Mouse (Mus musculus) monocyte, adult 5-6 weeks (primary cell): ENCODE measurements around the gene Pofut2. TPM values are rescaled to one million over a fixed set of nuclear protein-coding genes. Genes with fewer than 3 reads are reported as not detected.
"Not testable (repeated sequence)": the region's sequence is repeated elsewhere in the genome, so short reads cannot be mapped to it uniquely, and the experiment has no call there.

ENCODE experiments used
- ATAC-seq: fragments of 153-309, 156-312 bp; replicated peaks from 2 replicates; pipeline ENCODE4 v1.8.0; 2017; ENCODE audit warnings: mild to moderate bottlenecking; ENCODE audit not compliant: low TSS enrichment, insufficient number of reproducible peaks, severe bottlenecking, poor library complexity, low FRiP score
- total RNA-seq: library from RNA; stranded (forward); fragments of 200-1000, 200-491, 200-594 nt; gene quantifications from 3 replicates; pipeline ENCODE4 v1.2.3, GENCODE M21; 2017

The Pofut2 gene
- total RNA-seq, 1 experiment from 2014 or later = 16.3 TPM

GRCm38 (mm10) chr10:77255676-77256075 is 3.3 kb upstream of the Pofut2 start:
- ATAC-seq = no peak

DNA sequence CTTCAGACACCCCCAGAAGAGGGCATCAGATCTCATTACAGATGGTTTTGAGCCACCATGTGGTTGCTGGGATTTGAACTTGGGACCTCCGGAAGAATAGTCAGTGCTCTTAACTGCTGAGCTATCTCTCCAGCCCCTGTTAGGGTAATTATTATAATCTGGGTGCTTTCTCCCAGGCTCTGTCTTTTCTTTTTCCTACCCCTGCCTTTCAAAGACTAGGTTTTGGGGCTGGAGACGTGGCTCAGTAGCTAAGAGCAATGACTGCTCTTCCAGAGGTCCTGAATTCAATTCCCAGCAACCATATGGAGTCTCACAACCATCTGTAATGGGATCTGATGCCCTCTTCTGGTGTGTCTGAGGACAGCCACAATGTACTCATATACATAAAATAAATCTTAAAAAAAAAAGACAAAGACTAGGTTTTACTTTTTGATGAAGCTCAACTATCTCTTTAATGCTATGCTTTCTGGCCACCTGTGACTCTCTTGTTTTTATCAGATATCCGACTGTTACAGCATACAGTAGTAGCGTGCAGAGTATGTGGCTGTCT is 902 bp upstream of the Pofut2 start:
- no peak for ATAC-seq

- no peak for ATAC-seq
Measured at GRCm38 (mm10) chr10:77260166-77260875, 1.3 kb downstream of the Pofut2 start.

- peak; percentile 70 for ATAC-seq
Measured at GRCm38 (mm10) chr10:77266281-77266680, 7.3 kb downstream of the Pofut2 start.

DNA sequence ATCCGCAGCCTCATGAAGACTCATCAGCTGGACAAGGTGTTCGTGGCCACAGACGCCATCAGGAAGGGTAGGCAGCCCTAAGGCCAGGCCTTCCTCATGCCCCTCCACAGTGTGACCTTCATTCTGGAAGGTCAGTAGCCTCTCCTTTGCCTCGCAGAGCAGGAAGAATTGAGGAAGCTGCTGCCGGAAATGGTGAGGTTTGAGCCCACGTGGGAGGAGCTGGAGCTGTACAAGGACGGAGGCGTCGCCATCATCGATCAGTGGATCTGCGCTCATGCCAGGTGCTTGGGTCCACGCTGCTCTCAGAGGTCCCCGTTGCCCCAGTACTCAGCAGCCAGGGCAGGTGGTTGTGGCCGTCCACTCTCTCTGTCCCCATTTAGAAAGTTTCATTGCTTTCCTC is 8.0 kb downstream of the Pofut2 start:
- 0 out of 2 replicates have a peak, but pooled peaks have one; percentile 5 for ATAC-seq

- no peak for ATAC-seq
Measured at GRCm38 (mm10) chr10:77269129-77269528, 10.1 kb downstream of the Pofut2 start.

DNA sequence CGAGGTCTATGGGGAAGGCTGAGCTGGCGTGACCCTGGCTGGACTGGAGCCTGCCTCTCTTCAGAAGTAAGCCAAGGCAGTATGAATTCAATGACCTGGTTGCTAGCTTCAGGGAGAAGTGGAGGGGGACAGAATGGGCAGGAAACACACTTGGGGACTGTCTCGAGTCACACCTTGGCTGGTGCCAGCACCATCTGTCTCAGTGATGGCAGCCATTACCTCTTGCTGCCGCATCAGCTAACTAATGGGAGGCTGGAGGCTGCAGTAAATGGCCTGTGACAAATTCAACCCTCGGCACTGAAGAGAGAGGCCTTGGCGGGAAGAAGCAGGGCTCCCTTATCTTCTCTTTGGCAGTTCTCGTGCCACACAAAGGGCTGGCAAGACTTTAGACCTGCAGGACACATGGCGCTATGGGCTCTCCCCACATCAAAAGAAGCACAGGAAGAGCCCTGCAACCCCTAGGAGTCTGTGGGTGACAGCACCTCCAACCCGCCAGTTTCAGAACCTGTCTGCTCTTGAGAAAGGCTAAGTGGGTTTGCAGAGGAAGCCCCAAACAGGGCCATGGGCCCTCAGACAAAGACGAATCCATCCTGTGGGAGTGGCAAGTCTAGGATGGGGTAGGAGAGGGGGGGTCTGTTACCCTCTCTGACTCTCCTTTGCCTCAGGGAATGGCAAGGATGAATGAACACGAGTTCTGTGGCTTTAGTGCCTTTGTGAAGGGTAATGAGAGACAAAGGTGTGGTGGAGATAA is 14.1 kb downstream of the Pofut2 start:
- ATAC-seq = no peak

DNA sequence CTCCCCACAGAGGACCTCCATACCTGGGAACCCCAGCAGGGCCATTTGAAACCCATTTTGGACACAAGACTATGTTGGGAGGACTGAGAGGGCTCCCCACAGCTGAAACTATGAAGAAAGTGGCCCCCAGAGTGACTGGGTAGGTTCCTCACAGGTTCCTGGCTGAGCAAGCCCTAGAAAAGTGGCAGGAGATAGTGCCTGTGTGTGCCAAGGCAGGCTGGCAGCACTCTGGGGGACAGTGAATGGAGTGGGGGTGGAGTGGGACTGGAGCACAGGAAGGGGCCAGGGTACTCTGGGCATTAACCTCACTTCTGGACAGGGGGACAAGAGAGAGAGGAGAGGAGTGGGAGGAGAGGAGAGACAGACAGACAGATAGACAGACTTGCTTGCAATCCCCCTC is 14.8 kb downstream of the Pofut2 start:
- ATAC-seq = no peak

GRCm38 (mm10) chr10:77282085-77282484 is 23.1 kb downstream of the Pofut2 start:
- ATAC-seq = not testable (repeated sequence)

- ATAC-seq = peak; percentile 73
Measured at GRCm38 (mm10) chr10:77282822-77283221, 23.8 kb downstream of the Pofut2 start.

DNA sequence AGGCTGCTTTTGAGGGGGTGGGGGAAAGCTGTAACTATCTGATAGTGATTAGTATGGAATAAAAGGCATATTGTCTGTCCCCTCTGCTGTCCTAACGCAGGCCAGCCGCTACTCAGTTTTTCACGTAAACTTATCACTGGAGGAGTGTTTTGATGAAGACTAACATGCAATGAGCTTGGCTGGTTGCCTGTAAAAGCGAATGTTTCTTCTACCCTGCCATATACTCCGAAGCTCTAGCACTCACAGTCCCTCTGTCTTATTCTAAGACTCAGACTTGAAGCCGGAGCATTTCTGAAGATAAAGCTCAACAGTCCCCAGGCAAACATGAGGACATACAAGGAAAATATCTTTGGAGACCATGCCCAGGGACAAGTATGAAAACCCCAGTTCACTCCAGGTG is 25.8 kb downstream of the Pofut2 start:
- ATAC-seq = no peak

- ATAC-seq = no peak
Measured at GRCm38 (mm10) chr10:77287626-77288025, 28.6 kb downstream of the Pofut2 start.

- ATAC-seq = no peak
Measured at GRCm38 (mm10) chr10:77288639-77289195, 29.7 kb downstream of the Pofut2 start.

DNA sequence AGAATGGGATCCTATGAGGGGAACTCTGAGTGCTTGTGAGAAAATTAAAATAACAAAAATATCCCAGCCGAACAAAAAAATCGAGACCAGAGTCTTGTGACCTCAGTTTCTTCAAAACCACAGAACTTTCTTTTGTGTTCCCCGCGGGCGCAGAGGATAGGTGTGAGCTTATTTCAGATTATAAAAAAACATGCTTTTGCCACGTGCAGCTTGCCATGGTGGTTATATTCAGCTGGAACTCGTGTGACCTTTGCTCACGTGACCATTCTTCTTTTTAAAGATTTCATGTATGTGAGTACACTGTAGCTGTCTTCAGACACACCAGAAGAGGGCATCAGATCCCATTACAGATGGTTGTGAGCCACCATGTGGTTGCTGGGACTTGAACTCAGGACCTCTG is 30.5 kb downstream of the Pofut2 start:
- no peak for ATAC-seq

DNA sequence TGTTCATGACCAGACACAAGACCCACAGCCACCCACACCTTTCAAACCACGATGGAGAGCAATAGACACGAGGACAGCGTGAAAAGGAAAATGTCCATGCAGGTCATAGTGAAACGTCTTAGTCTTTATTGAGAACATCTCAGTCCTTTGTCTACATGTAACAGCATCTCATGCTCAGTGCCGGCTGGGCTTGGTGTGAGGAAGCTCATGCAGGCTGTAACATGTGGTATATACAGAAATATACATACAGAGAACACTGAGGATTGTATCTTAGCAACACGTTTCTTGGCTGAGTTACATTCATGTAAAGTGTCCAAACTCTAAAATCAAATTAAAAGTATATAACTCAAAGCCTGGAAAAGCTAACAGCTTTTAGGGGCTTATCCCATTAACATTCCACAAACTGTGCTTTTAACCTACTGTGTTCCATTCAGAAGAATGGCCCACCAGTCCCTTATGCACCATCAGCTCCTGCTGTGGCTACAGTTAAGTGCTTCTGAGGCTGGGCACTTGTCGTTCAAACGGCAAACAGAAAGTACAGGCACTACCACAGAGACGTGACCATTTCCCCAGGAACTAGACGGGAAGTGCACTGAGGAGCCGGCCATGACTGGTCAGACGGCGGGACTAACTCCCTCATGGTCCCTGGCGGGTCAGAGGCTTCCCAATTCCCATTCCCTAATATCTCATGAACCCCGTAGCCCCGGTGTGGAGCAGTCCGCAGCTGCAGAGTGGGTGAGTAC is 31.8 kb downstream of the Pofut2 start:
- ATAC-seq = no peak

DNA sequence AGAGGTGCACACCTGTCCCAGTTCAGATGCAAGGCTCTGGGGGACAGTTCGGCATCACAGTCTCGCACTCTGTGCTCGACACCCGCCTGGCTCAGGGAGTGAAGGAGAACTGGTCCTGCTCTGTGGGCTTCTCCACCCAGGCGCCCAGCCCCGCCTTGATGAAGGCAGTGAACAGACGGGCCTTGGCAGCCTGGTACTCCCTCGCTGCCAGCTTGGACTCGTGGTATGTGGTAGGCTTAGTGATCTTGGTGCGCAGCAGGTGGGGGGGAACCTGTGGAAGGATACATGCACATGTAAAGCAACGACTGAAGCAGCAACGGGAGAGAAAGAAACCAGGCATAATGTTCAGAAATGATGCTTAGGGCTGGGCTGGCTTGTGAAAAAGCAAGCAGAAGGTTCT is 35.7 kb downstream of the Pofut2 start:
- ATAC-seq = no peak

GRCm38 (mm10) chr10:77298621-77299020 is 39.6 kb downstream of the Pofut2 start:
- no peak for ATAC-seq

- no peak for ATAC-seq
Measured at GRCm38 (mm10) chr10:77299194-77299593, 40.2 kb downstream of the Pofut2 start.
